Mouse (Mus musculus) cerebellum, adult 2 months (tissue): ENCODE results near the gene Prdx6b. TPM values are rescaled to one million over a fixed set of nuclear protein-coding genes. Genes with fewer than 3 reads are reported as not detected.

Experiments
- DNase-seq, 2 experiments: peaks; one replicate each; pipeline ENCODE4 v3.0.0; 2021
- H3K27ac ChIP-seq: fragments of 200-500 bp; 2 replicates; pipeline ENCODE4 v1.5.1; 2012; ENCODE audit warnings: low read length, control low read depth, inconsistent platforms; ENCODE audit not compliant: insufficient read depth
- H3K27me3 ChIP-seq: fragments of 200-500 bp; 2 replicates; pipeline ENCODE4 v1.6.1; 2012; ENCODE audit warnings: inconsistent platforms, mild to moderate bottlenecking, low read length, moderate library complexity; ENCODE audit not compliant: control insufficient read depth, insufficient read depth
- H3K4me1 ChIP-seq: fragments of 200-500 bp; 2 replicates; pipeline ENCODE4 v1.6.1; 2011; ENCODE audit warnings: low read length; ENCODE audit not compliant: control insufficient read depth, insufficient read depth
- H3K4me3 ChIP-seq: fragments of 200-500 bp; replicated peaks from 2 replicates; pipeline ENCODE3; 2011; ENCODE audit warnings: mild to moderate bottlenecking, low read depth, low read length, control low read depth; ENCODE audit not compliant: insufficient read depth
- CTCF ChIP-seq: fragments of 200-500 bp; IDR thresholded peaks from 2 replicates; pipeline ENCODE4 v1.5.1; 2011; ENCODE audit warnings: low read depth, mild to moderate bottlenecking, control low read depth, low read length, moderate library complexity, borderline replicate concordance; ENCODE audit not compliant: insufficient read depth
- POLR2A ChIP-seq: fragments of 200-500 bp; IDR thresholded peaks from 2 replicates; pipeline ENCODE4 v1.6.1; 2011; ENCODE audit warnings: low read length, control low read depth, borderline replicate concordance; ENCODE audit not compliant: insufficient read depth
- WGBS: fragments of 180-500 bp; shearing (Covaris S2); methylation state at CpG from one replicate; pipeline ENCODE4 v1.1.7; 2018; 5-methylcytosine and 5-hydroxymethylcytosine counted together
- polyA plus RNA-seq: library from polyadenylated mRNA; depleted of rRNA; stranded (reverse); fragments of >200 nt; gene quantifications from 2 replicates; pipeline ENCODE4 v1.2.3, GENCODE M21; 2012; rRNA removed

The Prdx6b gene
- polyA plus RNA-seq, 1 experiment: not detected

GRCm38 (mm10) chr2:80327272-80327671 lies 35.0 kb downstream of the Prdx6b start:
- no peaks in the 10 kb centered on the region for H3K4me1 ChIP-seq
- TF ChIP-seq CTCF (no peak), POLR2A (no peak)
- no peak for DNase-seq
- 93% methylated on average over 6 of the region's 6 CpGs for WGBS
- no peak overlapping the region for H3K4me3 ChIP-seq
- no peak overlapping the region for H3K27ac ChIP-seq
- H3K27me3 ChIP-seq: no peaks in the 10 kb centered on the region

GRCm38 (mm10) chr2:80328961-80329653 lies 36.8 kb downstream of the Prdx6b start:
- DNase-seq: no peak
- WGBS: 93% methylated on average over 7 of the region's 7 CpGs

DNA sequence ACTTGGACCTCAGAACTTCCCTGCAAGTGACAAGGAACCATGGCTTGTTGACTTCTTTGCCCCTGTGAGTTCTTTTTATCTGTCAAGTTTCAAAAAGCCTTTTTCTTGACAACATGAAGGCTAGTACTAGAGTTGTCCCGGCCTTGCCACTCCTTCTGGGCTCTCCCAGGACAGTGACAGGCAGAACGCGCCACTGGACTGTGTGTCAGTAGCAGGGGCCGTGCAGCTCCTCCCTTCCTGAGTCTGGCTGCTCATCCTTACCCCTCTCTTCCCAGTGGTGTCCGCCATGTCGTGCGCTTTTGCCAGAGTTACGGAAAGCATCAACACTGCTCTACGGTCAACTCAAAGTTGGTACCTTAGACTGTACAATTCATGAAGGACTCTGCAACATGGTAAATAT lies 48.3 kb downstream of the Prdx6b start:
- no peak overlapping the region for H3K4me3 ChIP-seq
- no peaks in the 10 kb centered on the region for H3K27me3 ChIP-seq
- WGBS: 93% methylated on average over 9 of the region's 9 CpGs
- H3K4me1 ChIP-seq: no peaks in the 10 kb centered on the region
- no peak for DNase-seq
- H3K27ac ChIP-seq: no peak overlapping the region
- TF ChIP-seq POLR2A: no peak
- no peak for TF ChIP-seq CTCF

More at GRCm38 (mm10) chr2:80328961-80329653, 36.8 kb downstream of the Prdx6b start:
- Histone ChIP-seq H3K27me3 (no peaks in the 10 kb centered on the region), H3K4me3 (no peak overlapping the region), H3K4me1 (no peaks in the 10 kb centered on the region), H3K27ac (no peak overlapping the region)
- TF ChIP-seq CTCF (no peak), POLR2A (no peak)

Other genes with a start within 250 kb of the Prdx6b start
- 5.4 and 6.0 TPM in 2 replicates for gene Pde1a, start 163.0 kb upstream of the Prdx6b start, polyA plus RNA-seq
- gene Dnajc10, start 23.0 kb downstream of the Prdx6b start, polyA plus RNA-seq: 40.2 and 43.3 TPM in 2 replicates
- gene Frzb, start 155.2 kb downstream of the Prdx6b start, polyA plus RNA-seq: 3.3 and 3.7 TPM in 2 replicates